Mouse (Mus musculus) myocyte (in vitro differentiated cells): ENCODE data around the gene Tceal7.

Experiments used
- E2F4 ChIP-seq: IDR thresholded peaks from one replicate; pipeline ENCODE4 v1.6.1; 2011; ENCODE audit warnings: mild to moderate bottlenecking, control low read depth, moderate library complexity; ENCODE audit not compliant: insufficient read depth
- MAX ChIP-seq: IDR thresholded peaks from one replicate; pipeline ENCODE4 v1.6.1; 2011; ENCODE audit warnings: low read depth, mild to moderate bottlenecking, control low read depth
- MYOG ChIP-seq, 3 experiments: IDR thresholded peaks; one replicate each; pipeline ENCODE4 v1.6.1; 2011; ENCODE audit warnings: control low read depth in 2 of 3, low read depth in 2 of 3, mild to moderate bottlenecking in 2 of 3; ENCODE audit not compliant: insufficient read length in 2 of 3, control insufficient read depth in 1 of 3, insufficient read depth in 1 of 3
- POLR2A ChIP-seq: IDR thresholded peaks from one replicate; pipeline ENCODE4 v1.6.1; 2011; ENCODE audit warnings: low read depth, mild to moderate bottlenecking, control low read depth, moderate library complexity; ENCODE audit not compliant: insufficient read length
- REST ChIP-seq: IDR thresholded peaks from one replicate; pipeline ENCODE4 v1.6.1; 2011; ENCODE audit warnings: mild to moderate bottlenecking, control low read depth, moderate library complexity; ENCODE audit not compliant: insufficient read depth, insufficient read length
- USF1 ChIP-seq: IDR thresholded peaks from one replicate; pipeline ENCODE4 v1.6.1; 2011; ENCODE audit warnings: low read depth, mild to moderate bottlenecking, control low read depth, moderate library complexity

DNA sequence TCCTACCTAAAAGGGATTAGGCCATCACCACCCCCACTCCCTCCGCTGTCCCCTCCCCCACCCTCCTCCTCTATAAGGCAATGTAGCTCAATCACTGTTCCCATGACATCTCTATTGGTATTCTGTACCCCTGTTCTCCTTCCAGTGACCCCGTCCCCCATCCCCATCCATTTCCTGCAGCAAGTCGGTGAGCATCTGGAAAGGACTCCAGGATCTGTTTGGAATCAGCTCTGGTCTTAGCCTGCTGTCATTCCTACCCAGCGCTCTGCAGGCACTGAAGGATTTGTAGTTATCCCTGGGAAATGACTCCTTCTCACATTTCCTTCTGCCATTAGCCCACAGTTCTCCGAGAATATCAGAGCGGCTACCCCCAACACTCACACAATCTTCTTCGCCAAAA is 11.3 kb upstream of the Tceal7 start:
- TF ChIP-seq POLR2A (no peak), MAX (no peak), USF1 (no peak), E2F4 (no peak), REST (no peak), MYOG (IDR thresholded peaks at IDR 0.05; ENCODE audit: control insufficient read depth in 1 of 3, insufficient read depth in 1 of 3, insufficient read length in 2 of 3, low read depth in 2 of 3) (no peak)
